In genomic region chr4:120286761-120287241, GRCm38 (mm10) we compare ENCODE assay signal across 8 mouse cellular contexts. TPM values are rescaled to one million over a fixed set of nuclear protein-coding genes. Genes with fewer than 3 reads are reported as not detected.
DNase-seq lines count a peak whose midpoint lies in the region; ATAC-seq and TF ChIP-seq lines count a peak whose summit lies in the region.

No protein-coding gene starts in this region.

- ATAC-seq in embryonic facial prominence, embryonic 13.5 days (ENCODE audit: insufficient number of reproducible peaks, insufficient read depth, low FRiP score, low TSS enrichment, low read depth): no peak
- no peak; the same call in 1 of the 2 replicates for ATAC-seq in kidney, embryonic 16.5 days (ENCODE audit: low FRiP score, low TSS enrichment)
- no peak for ATAC-seq in midbrain, embryonic 14.5 days (ENCODE audit: low FRiP score, low TSS enrichment)

- peak overlapping the region; percentile 86 for H3K9ac ChIP-seq in ES-Bruce4 (ENCODE audit: low read depth, poor library complexity, severe bottlenecking)
- peak overlapping the region; percentile 71 for H3K9ac ChIP-seq in embryonic facial prominence, embryonic 13.5 days
- peak overlapping the region; percentile 69 for H3K9ac ChIP-seq in kidney, embryonic 16.5 days (replicated peaks; ENCODE audit: low read length)
- H3K9ac ChIP-seq in midbrain, embryonic 14.5 days (replicated peaks; ENCODE audit: low read length): peak overlapping the region; percentile 80

- peak; percentile 54 for DNase-seq in gastrocnemius, adult 2 months
- no peak for DNase-seq in gastrocnemius, adult 8-10 months (ENCODE audit: low spot score in 2 of 2)
- peak; percentile 65 for DNase-seq in midbrain, embryonic 14.5 days
- DNase-seq in left cerebral cortex, adult 8-10 months (ENCODE audit: low spot score in 2 of 2): no peak
- DNase-seq in left cerebral cortex, adult 11 months (ENCODE audit: low spot score): no peak

- H3K27me3 ChIP-seq in ES-Bruce4 (ENCODE audit: control insufficient read depth, insufficient read depth, low read length, poor library complexity, severe bottlenecking): peaks cover 15% of the 10 kb centered on the region; the same call in 1 of the 2 replicates
- H3K27me3 ChIP-seq in embryonic facial prominence, embryonic 13.5 days: peaks cover 72% of the 10 kb centered on the region
- peaks cover 42% of the 10 kb centered on the region for H3K27me3 ChIP-seq in kidney, embryonic 16.5 days (ENCODE audit: insufficient read depth, low read length)
- peaks cover 20% of the 10 kb centered on the region for H3K27me3 ChIP-seq in midbrain, embryonic 14.5 days (ENCODE audit: control insufficient read depth, insufficient read depth, low read length)

- H3K27ac ChIP-seq in gastrocnemius, adult 2 months: peak overlapping the region; percentile 91
- no peak overlapping the region for H3K27ac ChIP-seq in ES-Bruce4 (ENCODE audit: insufficient read depth, low read length)
- no peak overlapping the region for H3K27ac ChIP-seq in embryonic facial prominence, embryonic 13.5 days
- no peak overlapping the region for H3K27ac ChIP-seq in kidney, embryonic 16.5 days (ENCODE audit: low read length)
- peak overlapping the region; percentile 78 for H3K27ac ChIP-seq in midbrain, embryonic 14.5 days (replicated peaks; ENCODE audit: low read depth, low read length)

- no peak for TF ChIP-seq POLR2A in ES-Bruce4 (IDR thresholded peaks at IDR 0.05; ENCODE audit: insufficient read depth, low read length)

- intact Hi-C loops in gastrocnemius, adult 2 months (cut with DNase I): loop anchor here (5.0 kb wide), 1 partner anchor 60 kb away; no protein-coding TSS in a partner anchor

- H3K4me1 ChIP-seq in ES-Bruce4 (ENCODE audit: control insufficient read depth, insufficient read depth, low read length): peaks cover 5% of the 10 kb centered on the region
- H3K4me1 ChIP-seq in embryonic facial prominence, embryonic 13.5 days: peaks cover 45% of the 10 kb centered on the region
- peaks cover 28% of the 10 kb centered on the region for H3K4me1 ChIP-seq in kidney, embryonic 16.5 days (ENCODE audit: insufficient read depth, low read length)
- H3K4me1 ChIP-seq in midbrain, embryonic 14.5 days (ENCODE audit: control insufficient read depth, insufficient read depth, low read length): peaks cover 34% of the 10 kb centered on the region

- H3K36me3 ChIP-seq in ES-Bruce4 (ENCODE audit: control insufficient read depth, insufficient read depth, low read length, poor library complexity, severe bottlenecking): no peaks in the 10 kb centered on the region
- no peaks in the 10 kb centered on the region for H3K36me3 ChIP-seq in embryonic facial prominence, embryonic 13.5 days
- no peaks in the 10 kb centered on the region for H3K36me3 ChIP-seq in kidney, embryonic 16.5 days (ENCODE audit: insufficient read depth, low read length)
- H3K36me3 ChIP-seq in midbrain, embryonic 14.5 days (ENCODE audit: control insufficient read depth, insufficient read depth, low read length): no peaks in the 10 kb centered on the region

- H3K4me2 ChIP-seq in embryonic facial prominence, embryonic 13.5 days: peak overlapping the region; percentile 100
- H3K4me2 ChIP-seq in kidney, embryonic 16.5 days (replicated peaks; ENCODE audit: low read depth, low read length): peak overlapping the region; percentile 100
- peak overlapping the region; percentile 98 for H3K4me2 ChIP-seq in midbrain, embryonic 14.5 days (ENCODE audit: low read length)

- no peak for TF ChIP-seq EP300 in ES-Bruce4 (IDR thresholded peaks at IDR 0.05; ENCODE audit: insufficient read depth, low read depth, low read length)

- under 1% methylated on average over 53 of the region's 53 CpGs for WGBS in embryonic facial prominence, embryonic 13.5 days
- WGBS in kidney, embryonic 16.5 days: under 1% methylated on average over 47 of the region's 53 CpGs
- WGBS in midbrain, embryonic 14.5 days: under 1% methylated on average over 53 of the region's 53 CpGs

- peak overlapping the region; percentile 92 for H3K4me3 ChIP-seq in gastrocnemius, adult 2 months
- H3K4me3 ChIP-seq in ES-Bruce4 (ENCODE audit: low read depth, low read length): peak overlapping the region; percentile 82
- H3K4me3 ChIP-seq in embryonic facial prominence, embryonic 13.5 days: peak overlapping the region; percentile 64
- H3K4me3 ChIP-seq in kidney, embryonic 16.5 days (ENCODE audit: low read length): peak overlapping the region; percentile 62
- peak overlapping the region; percentile 76 for H3K4me3 ChIP-seq in midbrain, embryonic 14.5 days (replicated peaks; ENCODE audit: low read depth, low read length)

- no peak for TF ChIP-seq CTCF in gastrocnemius, adult 2 months (IDR thresholded peaks at IDR 0.05)
- no peak for TF ChIP-seq CTCF in ES-Bruce4 (IDR thresholded peaks at IDR 0.05; ENCODE audit: low read depth, low read length)

- no peaks in the 10 kb centered on the region for H3K9me3 ChIP-seq in ES-Bruce4 (replicated peaks; ENCODE audit: control insufficient read depth, insufficient read depth, low read length, poor library complexity, severe bottlenecking)
- H3K9me3 ChIP-seq in embryonic facial prominence, embryonic 13.5 days: no peaks in the 10 kb centered on the region
- no peaks in the 10 kb centered on the region for H3K9me3 ChIP-seq in kidney, embryonic 16.5 days (ENCODE audit: low read length)
- H3K9me3 ChIP-seq in midbrain, embryonic 14.5 days (ENCODE audit: control insufficient read depth, low read length): no peaks in the 10 kb centered on the region

RNA-seq across cellular contexts. Expression of gene Foxo6, which starts 0.3 kb away (rescaled TPM):
- total RNA-seq in gastrocnemius, adult 2 months (2021): 10 to 100 TPM in 1 of 2 experiments, 1 to 10 TPM in 1; 4.3 to 10.0 TPM
- total RNA-seq in gastrocnemius, adult 8-10 months (2022): 1 to 10 TPM; 2.8 to 4.6 (median 3.9) TPM
- 0.61 and 1.0 TPM in 2 replicates for polyA plus RNA-seq in ES-Bruce4 (2011; ENCODE audit: insufficient read depth, insufficient read length, low read depth, missing spikeins)
- polyA plus RNA-seq in embryonic facial prominence, embryonic 13.5 days (2015; fragmentation: Nextera tagmentation; extraction: Ambion mirVana): 0.32 and 0.36 TPM in 2 replicates
- 0.10 and 0.15 TPM in 2 replicates for polyA plus RNA-seq in kidney, embryonic 16.5 days (2015; fragmentation: Nextera tagmentation; extraction: Ambion mirVana)
- 2.0 and 2.6 TPM in 2 replicates for polyA plus RNA-seq in midbrain, embryonic 14.5 days (2014; fragmentation: Nextera tagmentation; extraction: Ambion mirVana)
- 10 to 100 TPM; 12.3 to 15.1 (median 13.7) TPM for total RNA-seq in left cerebral cortex, adult 8-10 months (2022)

Comparison
In these comparisons a context has a peak if more than half of its experiments do, and no peak if none do; other contexts are left out.
1. DNase-seq: peak in gastrocnemius, adult 2 months (single experiment) and midbrain, embryonic 14.5 days (single experiment); none in gastrocnemius, adult 8-10 months (0 of 2), left cerebral cortex, adult 8-10 months (0 of 2) and left cerebral cortex, adult 11 months (single experiment).
2. H3K27ac ChIP-seq: peak in gastrocnemius, adult 2 months (single experiment) and midbrain, embryonic 14.5 days (single experiment); none in ES-Bruce4 (single experiment), embryonic facial prominence, embryonic 13.5 days (single experiment) and kidney, embryonic 16.5 days (single experiment).
3. Peak in every context shown above with its lines, with median percentiles within 50 percentile points of each other: H3K4me3 ChIP-seq, H3K9ac ChIP-seq and H3K4me2 ChIP-seq.